Mouse (Mus musculus) megakaryocyte-erythroid progenitor cell, adult 5 weeks (primary cell): ENCODE measurements around the gene Tas2r116. TPM values are rescaled to one million over a fixed set of nuclear protein-coding genes. Genes with fewer than 3 reads are reported as not detected.

Source experiments
- polyA plus RNA-seq: library from polyadenylated mRNA; stranded (reverse); fragments of >175 nt; gene quantifications from 2 replicates; pipeline ENCODE4 v1.2.3, GENCODE M21; 2012

Gene Tas2r116
- polyA plus RNA-seq, result not detected in 2 replicates

DNA sequence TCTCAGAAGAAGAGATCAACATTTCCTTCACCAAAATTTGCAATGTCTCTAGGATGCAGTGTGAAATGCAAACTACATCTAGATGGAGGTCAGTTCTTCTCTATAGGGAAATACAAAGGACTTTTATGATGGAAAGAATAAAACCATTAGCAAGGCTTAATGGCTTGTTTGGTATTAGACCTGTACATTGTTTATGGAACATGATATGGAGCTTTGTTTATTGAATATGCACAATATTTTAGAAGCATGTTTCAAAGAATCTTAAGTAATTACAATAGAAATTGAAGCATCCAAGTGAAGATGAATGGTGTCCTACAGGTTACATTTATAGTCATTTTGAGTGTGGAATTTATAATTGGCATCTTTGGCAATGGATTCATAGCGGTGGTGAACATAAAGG, at the start of gene Tas2r116:
Tas2r116 (plus strand) TSS at position 301 of the 400 bp plus-strand sequence.

DNA sequence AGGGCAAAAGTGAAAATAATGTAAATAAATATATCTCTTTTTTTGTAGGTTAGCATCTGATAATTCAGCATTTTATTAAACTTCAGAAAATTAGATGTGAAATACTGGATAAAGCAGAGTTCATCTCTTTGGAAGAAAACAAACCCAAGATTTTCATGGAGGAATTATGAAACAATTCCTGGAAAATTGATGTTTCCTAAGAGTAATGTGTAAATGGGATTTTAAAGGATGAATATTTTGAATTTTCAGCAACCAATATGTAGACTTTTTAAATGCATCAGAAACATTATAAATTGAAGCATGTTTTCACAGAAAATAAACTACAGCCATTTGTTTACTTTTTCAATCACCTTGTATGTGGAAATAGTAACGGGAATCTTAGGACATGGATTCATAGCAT, 8.4 kb upstream of the Tas2r116 start, which contains the start of gene Tas2r123:
Tas2r123 (plus strand) TSS at position 301 of the 400 bp plus-strand sequence.

DNA sequence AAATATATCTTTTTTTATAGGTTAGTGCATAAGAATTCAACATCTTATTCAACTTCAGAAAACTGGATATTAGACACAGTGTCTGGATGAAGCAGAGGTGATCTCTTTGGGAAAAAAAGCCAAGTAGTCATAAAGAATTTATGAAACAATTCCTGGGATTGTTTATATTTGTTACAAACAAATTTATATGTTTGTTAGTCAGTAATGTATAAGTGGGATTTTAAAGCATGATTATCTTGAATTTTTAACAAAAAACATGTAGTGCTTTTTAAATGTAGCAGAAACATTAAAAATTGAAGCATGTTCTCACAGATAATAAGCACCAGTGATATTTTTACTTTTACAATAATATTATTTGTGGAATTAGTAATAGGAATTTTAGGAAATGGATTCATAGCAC, 12.5 kb downstream of the Tas2r116 start, which contains the start of gene Tas2r110:
Tas2r110 (plus strand) TSS at position 301 of the 400 bp plus-strand sequence.

DNA sequence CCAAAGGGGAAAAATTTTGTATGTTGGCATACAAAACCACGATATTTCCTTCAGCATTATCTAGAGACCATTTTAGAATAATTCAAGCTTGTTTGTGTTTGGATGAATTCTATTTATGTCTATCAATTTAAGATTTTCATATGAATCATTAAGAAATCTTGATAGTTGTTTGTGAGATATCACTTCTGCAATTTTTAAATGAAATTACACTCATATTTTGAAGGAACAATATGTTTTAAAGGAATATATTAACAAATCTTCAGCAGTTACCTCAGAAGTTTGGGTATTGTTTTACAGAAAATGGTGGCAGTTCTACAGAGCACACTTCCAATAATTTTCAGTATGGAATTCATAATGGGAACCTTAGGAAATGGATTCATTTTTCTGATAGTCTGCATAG, 37.5 kb downstream of the Tas2r116 start, which contains the start of gene Tas2r113:
Tas2r113 (plus strand) TSS at position 301 of the 400 bp plus-strand sequence.

Other genes starting within 250 kb of the Tas2r116 start
- gene A630073D07Rik, start 203.9 kb upstream of the Tas2r116 start, polyA plus RNA-seq, result not detected in 2 replicates
- gene Tas2r120, start 198.5 kb upstream of the Tas2r116 start, polyA plus RNA-seq, result not detected in 2 replicates
- gene Tas2r121, start 154.4 kb upstream of the Tas2r116 start, polyA plus RNA-seq, result not detected in 2 replicates
- gene Tas2r122, start 143.5 kb upstream of the Tas2r116 start, polyA plus RNA-seq, result not detected in 2 replicates
- gene Tas2r115, start 117.4 kb upstream of the Tas2r116 start, polyA plus RNA-seq, result not detected in 2 replicates
- not detected in 2 replicates for gene Tas2r124, start 100.7 kb upstream of the Tas2r116 start, polyA plus RNA-seq
- gene Tas2r102, start 93.3 kb upstream of the Tas2r116 start, polyA plus RNA-seq, result not detected in 2 replicates
- gene Tas2r136, start 77.3 kb upstream of the Tas2r116 start, polyA plus RNA-seq, result not detected in 2 replicates
- gene Tas2r117, start 52.6 kb upstream of the Tas2r116 start, polyA plus RNA-seq, result not detected in 2 replicates
- gene Tas2r123, start 8.3 kb upstream of the Tas2r116 start, polyA plus RNA-seq, result not detected in 2 replicates
- not detected in 2 replicates for gene Tas2r110, start 12.6 kb downstream of the Tas2r116 start, polyA plus RNA-seq
- gene Tas2r113, start 37.6 kb downstream of the Tas2r116 start, polyA plus RNA-seq, result not detected in 2 replicates
- not detected in 2 replicates for gene Tas2r125, start 54.2 kb downstream of the Tas2r116 start, polyA plus RNA-seq
- gene Tas2r129, start 95.7 kb downstream of the Tas2r116 start, polyA plus RNA-seq, result not detected in 2 replicates
- not detected in 2 replicates for gene Tas2r131, start 102.5 kb downstream of the Tas2r116 start, polyA plus RNA-seq
- not detected in 2 replicates for gene Tas2r109, start 125.5 kb downstream of the Tas2r116 start, polyA plus RNA-seq
- gene Tas2r103, start 181.7 kb downstream of the Tas2r116 start, polyA plus RNA-seq, result not detected in 2 replicates
- not detected in 2 replicates for gene Tas2r140, start 200.4 kb downstream of the Tas2r116 start, polyA plus RNA-seq
- 47.8 and 48.4 TPM in 2 replicates for gene Smim10l1, start 249.5 kb downstream of the Tas2r116 start, polyA plus RNA-seq